Mouse (Mus musculus) megakaryocyte, embryonic 14.5 days (primary cell): ENCODE measurements around the gene Gm13278. TPM values are rescaled to one million over a fixed set of nuclear protein-coding genes. Genes with fewer than 3 reads are reported as not detected.
"Not testable (repeated sequence)": the region's sequence is repeated elsewhere in the genome, so short reads cannot be mapped to it uniquely, and the experiment has no call there.

Experiments used
- H3K27me3 ChIP-seq: replicated peaks from 2 replicates; pipeline ENCODE3; 2012; ENCODE audit warnings: inconsistent platforms
- H3K36me3 ChIP-seq: replicated peaks from 2 replicates; pipeline ENCODE3; 2012; ENCODE audit warnings: low read length, inconsistent platforms, mixed read lengths
- H3K4me1 ChIP-seq: 2 replicates; pipeline ENCODE4 v1.6.1; 2012; ENCODE audit warnings: inconsistent platforms
- H3K4me3 ChIP-seq: replicated peaks from 2 replicates; pipeline ENCODE3; 2012; ENCODE audit warnings: moderate library complexity, mild to moderate bottlenecking, inconsistent platforms
- H3K9me3 ChIP-seq: 2 replicates; pipeline ENCODE4 v1.6.1; 2012; ENCODE audit warnings: inconsistent platforms
- FLI1 ChIP-seq: IDR thresholded peaks from 2 replicates; pipeline ENCODE4 v1.6.1; 2012; ENCODE audit warnings: low read length, inconsistent platforms, mixed read lengths
- GATA1 ChIP-seq: IDR thresholded peaks from 3 replicates; pipeline ENCODE4 v1.6.1; 2012; ENCODE audit warnings: mixed read lengths, low read length, inconsistent platforms, borderline replicate concordance
- polyA plus RNA-seq: library from polyadenylated mRNA; stranded (reverse); fragments of >175 nt; gene quantifications from 2 replicates; pipeline ENCODE4 v1.2.3, GENCODE M21; 2012; ENCODE audit warnings: low replicate concordance; ENCODE audit not compliant: insufficient read depth

The Gm13278 gene
- polyA plus RNA-seq, 1 experiment: not detected

DNA sequence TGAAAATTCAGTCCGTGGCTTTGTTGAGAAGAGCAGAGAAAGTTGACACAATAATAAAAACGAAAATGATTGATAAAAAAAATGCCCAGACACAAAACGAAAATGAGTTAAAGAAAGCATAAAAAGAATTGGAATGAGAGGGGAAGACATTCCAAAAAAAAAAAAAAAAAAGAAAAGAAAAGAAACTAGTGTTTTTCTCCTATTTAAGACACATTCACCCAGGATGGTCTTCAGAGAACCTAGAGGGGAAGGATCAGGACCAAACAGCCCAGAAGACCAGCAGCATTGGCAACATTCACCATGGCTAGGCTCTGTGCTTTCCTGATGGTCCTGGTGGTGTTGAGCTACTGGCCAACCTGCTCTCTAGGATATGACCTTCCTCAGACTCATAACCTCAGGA is 24.6 kb downstream of the Gm13278 start, which contains the start of gene Ifna7:
Gene Ifna7 (plus strand): TSS at position 301 of the 400 bp plus-strand sequence.
- no peaks in the 10 kb centered on the region for H3K4me1 ChIP-seq
- peaks cover 7% of the 10 kb centered on the region for H3K9me3 ChIP-seq
- no peaks in the 10 kb centered on the region for H3K36me3 ChIP-seq
- no peak within 1 kb of the TSS for H3K4me3 ChIP-seq
- H3K27me3 ChIP-seq: peaks cover 2% of the 10 kb centered on the region
- TF ChIP-seq GATA1: no peak
- TF ChIP-seq FLI1: no peak

DNA sequence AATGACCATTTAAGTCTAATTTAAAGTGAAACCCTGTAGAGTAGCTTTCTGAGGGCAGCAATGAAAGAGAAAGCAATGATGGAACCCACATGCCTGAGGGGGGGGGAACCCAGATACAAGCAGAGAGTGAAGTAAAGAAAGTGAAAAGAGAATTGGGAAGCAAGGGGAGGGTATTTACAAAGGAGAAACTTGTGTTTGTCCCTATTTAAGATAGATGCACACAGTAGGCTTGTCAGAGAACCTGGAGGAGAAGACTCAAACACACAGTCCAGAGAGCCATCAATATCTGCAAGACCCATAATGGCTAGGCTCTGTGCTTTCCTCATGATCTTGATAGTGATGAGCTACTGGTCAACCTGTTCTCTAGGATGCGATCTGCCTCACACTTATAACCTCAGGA is 28.3 kb downstream of the Gm13278 start, which contains the start of gene Ifna11:
Gene Ifna11 (plus strand): TSS at position 301 of the 400 bp plus-strand sequence.
- Histone ChIP-seq H3K36me3 (no peaks in the 10 kb centered on the region), H3K27me3 (peaks cover 2% of the 10 kb centered on the region), H3K4me3 (no peak within 1 kb of the TSS), H3K9me3 (no peaks in the 10 kb centered on the region), H3K4me1 (0 out of 2 replicates have a peak, but pooled peaks cover 3% of the 10 kb centered on the region)
- TF ChIP-seq FLI1 (no peak), GATA1 (no peak)

DNA sequence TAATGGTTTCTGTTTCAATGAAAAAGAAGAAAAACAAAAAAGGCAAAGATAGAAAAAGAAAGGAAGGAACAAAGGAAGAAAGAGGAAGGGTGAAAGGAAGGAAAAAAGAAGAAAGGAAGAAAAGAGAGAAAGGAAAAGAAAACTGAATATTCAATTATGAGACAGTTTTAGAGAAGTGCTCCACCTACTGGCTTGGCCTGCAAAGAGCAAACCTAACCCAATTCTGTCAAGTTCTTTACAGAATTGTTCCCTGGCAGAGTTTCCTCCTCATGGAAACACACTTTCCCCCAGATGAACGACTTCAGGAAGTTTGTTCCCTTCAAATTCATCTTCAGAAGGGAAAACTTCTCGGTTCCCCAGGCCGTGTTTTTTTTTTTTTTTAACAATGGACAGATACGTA is 31.6 kb downstream of the Gm13278 start:
- H3K9me3 ChIP-seq: no peaks in the 10 kb centered on the region
- 0 out of 2 replicates have a peak, but pooled peaks cover 3% of the 10 kb centered on the region for H3K4me1 ChIP-seq

DNA sequence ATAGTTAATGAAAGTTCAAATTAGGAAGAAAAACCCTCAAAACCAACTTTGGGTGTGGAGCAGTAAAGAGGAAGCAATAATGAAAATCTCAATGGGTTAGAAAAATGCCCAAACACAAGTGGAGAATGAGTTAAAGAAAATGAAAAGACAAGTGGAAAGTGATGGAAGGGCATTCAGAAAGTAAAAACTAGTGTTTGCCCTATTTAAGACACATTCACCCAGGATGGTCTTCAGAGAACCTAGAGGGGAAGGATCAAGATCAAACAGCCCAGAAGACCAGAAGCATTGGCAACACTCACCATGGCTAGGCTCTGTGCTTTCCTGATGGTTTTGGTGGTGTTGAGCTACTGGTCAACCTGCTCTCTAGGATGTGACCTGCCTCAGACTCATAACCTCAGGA is 35.8 kb downstream of the Gm13278 start, which contains the start of gene Ifna6:
Gene Ifna6 (plus strand): TSS at position 301 of the 400 bp plus-strand sequence.
- peaks cover 13% of the 10 kb centered on the region for H3K4me1 ChIP-seq
- not testable (repeated sequence) for H3K9me3 ChIP-seq, H3K27me3 ChIP-seq, H3K4me3 ChIP-seq, H3K36me3 ChIP-seq

More for the DNA sequence above, 31.6 kb downstream of the Gm13278 start:
- Histone ChIP-seq H3K27me3 (peaks cover 2% of the 10 kb centered on the region), H3K4me3 (no peak overlapping the region), H3K36me3 (no peaks in the 10 kb centered on the region)
- no peak for TF ChIP-seq FLI1
- TF ChIP-seq GATA1: no peak

DNA sequence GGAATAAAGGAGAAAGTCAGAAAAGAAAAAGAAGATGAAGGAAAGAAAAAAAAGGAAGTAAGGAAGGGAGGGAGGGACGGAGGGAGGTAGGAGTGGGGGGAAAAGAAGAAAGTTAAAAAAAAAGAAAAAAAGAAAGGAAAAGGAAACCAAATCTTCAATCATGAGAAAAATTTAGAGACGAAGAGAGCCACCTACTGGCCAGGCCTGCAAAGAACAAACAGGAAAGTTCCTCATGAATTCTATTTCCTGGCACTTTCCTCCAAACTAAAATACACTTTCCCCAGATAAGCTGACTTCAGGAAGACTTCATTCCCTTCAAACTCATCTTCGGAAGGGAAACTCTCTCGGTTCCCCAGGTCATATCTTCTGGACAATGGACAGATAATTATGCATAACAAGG is 39.2 kb downstream of the Gm13278 start:
- Histone ChIP-seq H3K36me3 (no peaks in the 10 kb centered on the region), H3K4me1 (peaks cover 11% of the 10 kb centered on the region), H3K4me3 (no peak overlapping the region), H3K9me3 (no peaks in the 10 kb centered on the region), H3K27me3 (no peaks in the 10 kb centered on the region)
- TF ChIP-seq FLI1: no peak
- TF ChIP-seq GATA1: no peak

DNA sequence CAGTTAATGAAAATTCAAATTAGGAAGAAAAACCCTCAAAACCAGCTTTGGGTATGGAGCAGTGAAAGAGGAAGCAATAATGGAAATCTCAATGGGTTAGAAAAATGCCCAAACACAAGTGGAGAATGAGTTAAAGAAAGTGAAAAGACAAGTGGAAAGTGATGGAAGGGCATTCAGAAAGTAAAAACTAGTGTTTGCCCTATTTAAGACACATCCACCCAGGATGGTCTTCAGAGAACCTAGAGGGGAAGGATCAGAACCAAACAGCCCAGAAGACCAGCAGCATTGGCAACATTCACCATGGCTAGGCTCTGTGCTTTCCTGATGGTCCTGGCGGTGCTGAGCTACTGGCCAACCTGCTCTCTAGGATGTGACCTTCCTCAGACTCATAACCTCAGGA is 43.9 kb downstream of the Gm13278 start, which contains the start of gene Ifna5:
Gene Ifna5 (plus strand): TSS at position 301 of the 400 bp plus-strand sequence.
- H3K27me3 ChIP-seq, H3K4me3 ChIP-seq, H3K36me3 ChIP-seq, H3K9me3 ChIP-seq, H3K4me1 ChIP-seq: not testable (repeated sequence)

DNA sequence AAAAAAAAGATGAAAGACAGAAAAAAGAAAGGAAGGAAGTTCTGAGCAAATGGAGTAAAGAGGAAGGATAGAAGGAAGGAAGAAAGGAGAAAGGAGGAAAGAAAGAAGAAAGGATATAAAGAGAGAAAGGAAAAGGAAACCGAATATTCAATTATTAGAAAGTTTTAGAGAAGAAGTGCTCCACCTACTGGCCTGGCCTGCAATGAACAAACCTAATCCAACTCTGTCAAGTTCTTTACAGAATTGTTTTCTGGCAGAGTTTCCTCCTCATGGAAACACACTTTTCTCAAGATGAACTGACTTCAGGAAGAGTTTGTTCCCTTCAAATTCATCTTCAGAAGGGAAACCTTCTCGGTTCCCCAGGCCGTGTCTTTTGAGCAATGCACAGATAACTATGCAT is 47.5 kb downstream of the Gm13278 start:
- no peaks in the 10 kb centered on the region for H3K36me3 ChIP-seq
- H3K4me1 ChIP-seq: peaks cover 4% of the 10 kb centered on the region; the same call in 1 of the 2 replicates
- no peaks in the 10 kb centered on the region for H3K9me3 ChIP-seq
- peaks cover 7% of the 10 kb centered on the region for H3K27me3 ChIP-seq
- TF ChIP-seq FLI1 (no peak), GATA1 (no peak)
- no peak overlapping the region for H3K4me3 ChIP-seq

DNA sequence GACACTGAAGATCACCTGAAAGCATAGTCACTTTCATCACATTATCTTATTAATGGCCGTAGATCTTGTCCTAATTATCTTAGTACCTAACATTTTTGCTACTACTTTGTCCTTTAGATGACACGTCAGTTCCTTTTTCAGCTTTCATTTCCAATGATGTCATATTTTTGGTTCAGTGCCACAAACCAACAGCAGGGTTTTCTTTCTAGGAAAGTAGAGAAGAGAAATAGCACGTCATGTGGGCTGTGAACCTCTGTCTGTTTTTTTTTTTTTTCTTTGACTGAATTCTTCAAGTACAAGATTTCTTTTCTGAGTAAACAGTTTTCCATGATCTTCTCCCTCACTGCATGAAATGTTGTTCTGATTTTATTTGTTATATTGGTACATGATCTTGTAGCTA is 48.7 kb downstream of the Gm13278 start:
- Histone ChIP-seq H3K4me1 (peaks cover 4% of the 10 kb centered on the region; the same call in 1 of the 2 replicates), H3K9me3 (no peaks in the 10 kb centered on the region), H3K27me3 (peaks cover 7% of the 10 kb centered on the region), H3K4me3 (no peak overlapping the region), H3K36me3 (no peaks in the 10 kb centered on the region)
- TF ChIP-seq GATA1: no peak
- no peak for TF ChIP-seq FLI1

DNA sequence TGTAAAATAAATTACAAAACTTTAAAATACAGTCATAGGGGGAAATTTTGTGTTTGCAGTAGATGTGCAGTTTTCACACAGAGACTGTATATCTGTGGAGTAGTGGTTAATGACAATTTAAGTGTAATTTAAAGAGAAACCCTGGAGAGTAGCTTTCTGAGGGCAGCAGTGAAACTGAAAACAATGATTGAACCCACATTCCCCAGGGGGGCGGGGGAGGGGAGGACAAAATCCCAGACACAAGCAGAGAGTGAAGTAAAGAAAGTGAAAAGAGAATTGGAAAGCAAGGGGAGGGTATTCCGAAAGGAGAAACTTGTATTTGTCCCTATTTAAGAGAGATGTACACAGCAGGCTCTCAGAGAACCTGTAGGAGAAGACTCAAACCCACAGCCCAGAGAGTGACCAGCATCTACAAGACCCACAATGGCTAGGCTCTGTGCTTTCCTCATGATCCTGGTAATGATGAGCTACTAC is 50.1 kb downstream of the Gm13278 start, which contains the start of gene Ifna4:
Gene Ifna4 (plus strand): TSS at position 424 of the 474 bp plus-strand sequence.
- H3K36me3 ChIP-seq: no peaks in the 10 kb centered on the region
- no peak for TF ChIP-seq FLI1
- peaks cover 5% of the 10 kb centered on the region for H3K27me3 ChIP-seq
- H3K4me3 ChIP-seq: no peak within 1 kb of the TSS
- H3K4me1 ChIP-seq: peaks cover 4% of the 10 kb centered on the region; the same call in 1 of the 2 replicates
- no peaks in the 10 kb centered on the region for H3K9me3 ChIP-seq

Other genes starting within 250 kb of the Gm13278 start
- gene Ifna15, start 233.3 kb upstream of the Gm13278 start, polyA plus RNA-seq: not detected in 2 replicates
- not detected in 2 replicates for gene Ifna14, start 219.8 kb upstream of the Gm13278 start, polyA plus RNA-seq
- not detected in 2 replicates for gene Ifna9, start 199.2 kb upstream of the Gm13278 start, polyA plus RNA-seq
- gene Ifna12, start 188.2 kb upstream of the Gm13278 start, polyA plus RNA-seq: not detected in 2 replicates
- not detected in 2 replicates for gene C87499, start 157.1 kb upstream of the Gm13278 start, polyA plus RNA-seq
- not detected in 2 replicates for gene Ifna13, start 147.1 kb upstream of the Gm13278 start, polyA plus RNA-seq
- not detected in 2 replicates for gene Ifna16, start 114.6 kb upstream of the Gm13278 start, polyA plus RNA-seq
- not detected in 2 replicates for gene Ifna2, start 107.6 kb upstream of the Gm13278 start, polyA plus RNA-seq
- gene Ifnab, start 100.2 kb upstream of the Gm13278 start, polyA plus RNA-seq: not detected in 2 replicates
- gene Gm26566, start 69.7 kb upstream of the Gm13278 start, polyA plus RNA-seq: 0.27 TPM in 1 of 2 replicates, not detected in the other
- 1.4 and 2.6 TPM in 2 replicates for gene Klhl9, start 69.1 kb upstream of the Gm13278 start, polyA plus RNA-seq
- not detected in 2 replicates for gene Gm13271, start 36.7 kb upstream of the Gm13278 start, polyA plus RNA-seq
- gene Gm13283, start 31.4 kb upstream of the Gm13278 start, polyA plus RNA-seq: not detected in 2 replicates
- gene Gm13290, start 17.7 kb upstream of the Gm13278 start, polyA plus RNA-seq: not detected in 2 replicates
- gene Gm13289, start 14.6 kb upstream of the Gm13278 start, polyA plus RNA-seq: not detected in 2 replicates
- not detected in 2 replicates for gene Gm13272, start 11.7 kb upstream of the Gm13278 start, polyA plus RNA-seq
- not detected in 2 replicates for gene Ifnz, start 9.4 kb upstream of the Gm13278 start, polyA plus RNA-seq
- gene Gm13276, start 5.8 kb upstream of the Gm13278 start, polyA plus RNA-seq: not detected in 2 replicates
- not detected in 2 replicates for gene Gm13277, start 2.9 kb upstream of the Gm13278 start, polyA plus RNA-seq
- 0.64 TPM in 1 of 2 replicates, not detected in the other for gene Gm13275, start 2.9 kb downstream of the Gm13278 start, polyA plus RNA-seq
- not detected in 2 replicates for gene Gm13279, start 5.8 kb downstream of the Gm13278 start, polyA plus RNA-seq
- gene Gm13285, start 8.1 kb downstream of the Gm13278 start, polyA plus RNA-seq: not detected in 2 replicates
- 0.64 TPM in 1 of 2 replicates, not detected in the other for gene Gm13287, start 11.7 kb downstream of the Gm13278 start, polyA plus RNA-seq
- not detected in 2 replicates for gene Gm13288, start 14.0 kb downstream of the Gm13278 start, polyA plus RNA-seq
- gene Ifna7, start 24.7 kb downstream of the Gm13278 start, polyA plus RNA-seq: not detected in 2 replicates
- not detected in 2 replicates for gene Ifna11, start 28.4 kb downstream of the Gm13278 start, polyA plus RNA-seq
- not detected in 2 replicates for gene Ifna6, start 35.9 kb downstream of the Gm13278 start, polyA plus RNA-seq
- gene Ifna5, start 44.0 kb downstream of the Gm13278 start, polyA plus RNA-seq: not detected in 2 replicates
- not detected in 2 replicates for gene Ifna4, start 50.3 kb downstream of the Gm13278 start, polyA plus RNA-seq
- gene Ifna1, start 58.5 kb downstream of the Gm13278 start, polyA plus RNA-seq: not detected in 2 replicates
- not detected in 2 replicates for gene Ifne, start 88.7 kb downstream of the Gm13278 start, polyA plus RNA-seq